Mouse (Mus musculus) heart, adult 9 months (tissue): ENCODE data around the gene Stk4.
A peak's percentile ranks its signal among the peaks of the same experiment; 100 is the strongest.
"Not testable (repeated sequence)": the region's sequence is repeated elsewhere in the genome, so short reads cannot be mapped to it uniquely, and the experiment has no call there.

Experiments used
- DNase-seq, 2 experiments: peaks; one replicate each; pipeline ENCODE4 v3.0.0; 2022; ENCODE audit warnings: low spot score in 2 of 2

Stk4 gene

GRCm38 (mm10) chr2:164070142-164070764 is at the start of gene Stk4:
Gene Stk4 (plus strand): TSS chr2:164070322.
- DNase-seq, result no peak

GRCm38 (mm10) chr2:164022104-164022503 is 48.0 kb upstream of the Stk4 start:
- no peak for DNase-seq

GRCm38 (mm10) chr2:164025150-164025549 is 45.0 kb upstream of the Stk4 start, which contains the start of gene Pabpc1l:
Gene Pabpc1l (plus strand): TSS chr2:164025450.
- no peak for DNase-seq

- no peak for DNase-seq
Observed at GRCm38 (mm10) chr2:164031147-164031546, 39.0 kb upstream of the Stk4 start.

- no peak for DNase-seq
Observed at GRCm38 (mm10) chr2:164032973-164033372, 37.1 kb upstream of the Stk4 start.

GRCm38 (mm10) chr2:164036520-164037019 is 33.6 kb upstream of the Stk4 start:
- no peak for DNase-seq

- no peak for DNase-seq
Observed at GRCm38 (mm10) chr2:164038407-164039028, 31.6 kb upstream of the Stk4 start.

GRCm38 (mm10) chr2:164040949-164041348 is 29.2 kb upstream of the Stk4 start:
- no peak for DNase-seq

GRCm38 (mm10) chr2:164041523-164041922 is 28.6 kb upstream of the Stk4 start:
- no peak for DNase-seq

- peak in 1 of 2 experiments; percentile 11 for DNase-seq
Observed at GRCm38 (mm10) chr2:164047197-164047690, 22.9 kb upstream of the Stk4 start.

GRCm38 (mm10) chr2:164053767-164054166 is 16.4 kb upstream of the Stk4 start:
- peak; percentile 61 to 70 for DNase-seq

- no peak for DNase-seq
Observed at GRCm38 (mm10) chr2:164054671-164055070, 15.5 kb upstream of the Stk4 start.

- no peak for DNase-seq
Observed at GRCm38 (mm10) chr2:164059634-164060235, 10.4 kb upstream of the Stk4 start.

GRCm38 (mm10) chr2:164070765-164071436 is 779 bp downstream of the Stk4 start, which contains the start of gene Tomm34:
Gene Tomm34 (minus strand): TSS chr2:164071169.
- peak; percentile 94 to 96 for DNase-seq

- DNase-seq, result not testable (repeated sequence)
Observed at GRCm38 (mm10) chr2:164071437-164071820, 1.3 kb downstream of the Stk4 start.

- DNase-seq, result no peak
Observed at GRCm38 (mm10) chr2:164072109-164072508, 2.0 kb downstream of the Stk4 start.

- no peak for DNase-seq
Observed at GRCm38 (mm10) chr2:164073120-164073519, 3.0 kb downstream of the Stk4 start.

GRCm38 (mm10) chr2:164073918-164074578 is 3.9 kb downstream of the Stk4 start:
- peak; percentile 97 to 98 for DNase-seq

- DNase-seq, result no peak
Observed at GRCm38 (mm10) chr2:164075088-164075487, 5.0 kb downstream of the Stk4 start.

- no peak for DNase-seq
Observed at GRCm38 (mm10) chr2:164076874-164077425, 6.8 kb downstream of the Stk4 start.

- no peak for DNase-seq
Observed at GRCm38 (mm10) chr2:164077875-164078274, 7.8 kb downstream of the Stk4 start.
